Mouse (Mus musculus): ENCODE data around the gene Gm21994. TPM values are rescaled to one million over a fixed set of nuclear protein-coding genes. Genes with fewer than 3 reads are reported as not detected.

Gm21994 gene
- total and polyA plus RNA-seq, 2 experiments, result 0.12 to 1.9 TPM

Other genes starting within 250 kb of the Gm21994 start
- gene Zfp120, start 118.9 kb downstream of the Gm21994 start, total RNA-seq (2014; rRNA removed), result 6.8 and 7.6 TPM in 2 replicates
- gene Zfp120, start 118.9 kb downstream of the Gm21994 start, polyA plus RNA-seq (2012; rRNA removed), result 1.5 and 2.5 TPM in 2 replicates
- gene Gm10770, start 75.9 kb downstream of the Gm21994 start, total RNA-seq (2014; rRNA removed), result not detected in 2 replicates
- not detected in 2 replicates for gene Gm10770, start 75.9 kb downstream of the Gm21994 start, polyA plus RNA-seq (2012; rRNA removed)
- gene Gm14139, start 73.8 kb downstream of the Gm21994 start, total RNA-seq (2014; rRNA removed), result not detected in 2 replicates
- gene Gm14139, start 73.8 kb downstream of the Gm21994 start, polyA plus RNA-seq (2012; rRNA removed), result not detected in 2 replicates
- gene Zfp937, start 37.5 kb downstream of the Gm21994 start, total RNA-seq (2014; rRNA removed), result 2.2 and 3.3 TPM in 2 replicates
- gene Zfp937, start 37.5 kb downstream of the Gm21994 start, polyA plus RNA-seq (2012; rRNA removed), result 0.21 and 0.32 TPM in 2 replicates
- gene Gm14124, start 1.9 kb upstream of the Gm21994 start, total RNA-seq (2014; rRNA removed), result not detected in 2 replicates
- not detected in 2 replicates for gene Gm14124, start 1.9 kb upstream of the Gm21994 start, polyA plus RNA-seq (2012; rRNA removed)
- not detected in 2 replicates for gene Gm10130, start 68.1 kb upstream of the Gm21994 start, total RNA-seq (2014; rRNA removed)
- not detected in 2 replicates for gene Gm10130, start 68.1 kb upstream of the Gm21994 start, polyA plus RNA-seq (2012; rRNA removed)
- gene 3300002I08Rik, start 107.2 kb upstream of the Gm21994 start, total RNA-seq (2014; rRNA removed), result 3.0 and 3.1 TPM in 2 replicates
- 0.28 and 0.63 TPM in 2 replicates for gene 3300002I08Rik, start 107.2 kb upstream of the Gm21994 start, polyA plus RNA-seq (2012; rRNA removed)
- 2.6 and 3.6 TPM in 2 replicates for gene Zfp442, start 195.9 kb upstream of the Gm21994 start, total RNA-seq (2014; rRNA removed)
- gene Zfp442, start 195.9 kb upstream of the Gm21994 start, polyA plus RNA-seq (2012; rRNA removed), result 0.06 and 0.09 TPM in 2 replicates
- 0.07 TPM in 1 of 2 replicates, not detected in the other for gene Zfp345, start 229.5 kb upstream of the Gm21994 start, total RNA-seq (2014; rRNA removed)
- not detected in 2 replicates for gene Zfp345, start 229.5 kb upstream of the Gm21994 start, polyA plus RNA-seq (2012; rRNA removed)